Mouse (Mus musculus) CH12.LX (cell line): ENCODE measurements at regions not wholly inside any gene's neighbourhood (a gene's known extent, or its start where the extent isn't known, plus 50 kb on each side); places are given as distances from the start of the nearest gene placed in this dataset.

Experiments
- DNase-seq: peaks from one replicate; pipeline ENCODE4 v3.0.0-alpha.2; 2013; ENCODE audit errors: extremely low read depth
- H3K27ac ChIP-seq: 2 replicates; pipeline ENCODE4 v1.5.1; 2012; ENCODE audit warnings: low read depth, mild to moderate bottlenecking, control low read depth, moderate library complexity; ENCODE audit not compliant: insufficient read depth
- H3K27me3 ChIP-seq: replicated peaks from 2 replicates; pipeline ENCODE3; 2012; ENCODE audit warnings: inconsistent platforms
- H3K36me3 ChIP-seq, 2 experiments: replicated peaks in 1 of 2; 2 replicates each; pipeline versions ENCODE3 to v1.6.1; 2012; ENCODE audit warnings: inconsistent platforms in 1 of 2, low read length in 1 of 2, mild to moderate bottlenecking in 1 of 2, mixed read lengths in 1 of 2, moderate library complexity in 1 of 2; ENCODE audit not compliant: control insufficient read depth in 1 of 2, insufficient read depth in 1 of 2
- H3K4me1 ChIP-seq, 2 experiments: 2 replicates each; pipeline ENCODE4 v1.6.1; 2012; ENCODE audit warnings: inconsistent platforms in 1 of 2, moderate library complexity in 1 of 2; ENCODE audit not compliant: insufficient read depth in 2 of 2, control insufficient read depth in 1 of 2
- H3K4me2 ChIP-seq: 2 replicates; pipeline ENCODE4 v1.6.1; 2012; ENCODE audit warnings: low read depth, mild to moderate bottlenecking, control low read depth; ENCODE audit not compliant: poor library complexity, insufficient read depth, severe bottlenecking
- H3K4me3 ChIP-seq, 3 experiments: fragments of 150-350 bp in 1 of 3; sonication (generic) in 1 of 3; replicated peaks in 1 of 3; 2 replicates each; pipeline versions ENCODE3 to v1.5.1; 2011 to 2012; ENCODE audit warnings: low read depth in 2 of 3, low read length in 2 of 3, mild to moderate bottlenecking in 2 of 3, moderate library complexity in 2 of 3, control low read depth in 1 of 3, improper control_type of control experiment in 1 of 3, inconsistent platforms in 1 of 3, mixed read lengths in 1 of 3; ENCODE audit not compliant: poor library complexity in 1 of 3
- H3K79me2 ChIP-seq: replicated peaks from 2 replicates; pipeline ENCODE4 v1.6.1; 2012; ENCODE audit warnings: mild to moderate bottlenecking, moderate library complexity; ENCODE audit not compliant: control insufficient read depth, poor library complexity, insufficient read depth, severe bottlenecking; ENCODE audit errors: extremely low read depth
- H3K9ac ChIP-seq: 2 replicates; pipeline ENCODE4 v1.6.1; 2012; ENCODE audit warnings: low read depth, mild to moderate bottlenecking, control low read depth, moderate library complexity; ENCODE audit not compliant: insufficient read depth
- H3K9me3 ChIP-seq: replicated peaks from 2 replicates; pipeline ENCODE3; 2012; ENCODE audit warnings: low read length, inconsistent platforms, mixed read lengths
- CHD2 ChIP-seq: IDR thresholded peaks from 2 replicates; pipeline ENCODE4 v1.6.1; 2011; ENCODE audit warnings: low read length, improper control_type of control experiment
- E2F4 ChIP-seq: IDR thresholded peaks from 2 replicates; pipeline ENCODE4 v1.6.1; 2011; ENCODE audit warnings: low read depth, low read length, improper control_type of control experiment; ENCODE audit not compliant: insufficient replicate concordance
- EP300 ChIP-seq: IDR thresholded peaks from 2 replicates; pipeline ENCODE4 v1.6.1; 2011; ENCODE audit warnings: low read length, improper control_type of control experiment
- GABPA ChIP-seq: IDR thresholded peaks from 2 replicates; pipeline ENCODE4 v1.6.1; 2012; ENCODE audit warnings: low read depth, low read length, improper control_type of control experiment, inconsistent platforms; ENCODE audit not compliant: insufficient replicate concordance
- HCFC1 ChIP-seq: IDR thresholded peaks from 2 replicates; pipeline ENCODE4 v1.6.1; 2012; ENCODE audit warnings: low read depth, mild to moderate bottlenecking, inconsistent platforms, low read length, improper control_type of control experiment
- JUN ChIP-seq: IDR thresholded peaks from 2 replicates; pipeline ENCODE4 v1.6.1; 2011; ENCODE audit warnings: low read depth, mild to moderate bottlenecking, low read length, improper control_type of control experiment, moderate library complexity; ENCODE audit not compliant: insufficient read depth
- MAX ChIP-seq: IDR thresholded peaks from 2 replicates; pipeline ENCODE4 v1.6.1; 2011; ENCODE audit warnings: low read length, improper control_type of control experiment
- MEF2A ChIP-seq: IDR thresholded peaks from 2 replicates; pipeline ENCODE4 v1.6.1; 2014; ENCODE audit warnings: low read depth, mild to moderate bottlenecking, inconsistent platforms, low read length, improper control_type of control experiment, borderline replicate concordance
- MXI1 ChIP-seq: IDR thresholded peaks from 2 replicates; pipeline ENCODE4 v1.6.1; 2011; ENCODE audit warnings: mild to moderate bottlenecking, low read depth, low read length, improper control_type of control experiment
- MYC ChIP-seq: IDR thresholded peaks from 2 replicates; pipeline ENCODE4 v1.6.1; 2011; ENCODE audit warnings: low read depth, mild to moderate bottlenecking, improper control_type of control experiment, low read length
- NELFE ChIP-seq: IDR thresholded peaks from 2 replicates; pipeline ENCODE4 v1.6.1; 2011; ENCODE audit warnings: low read depth, low read length, improper control_type of control experiment
- NRF1 ChIP-seq: IDR thresholded peaks from 2 replicates; pipeline ENCODE4 v1.6.1; 2014; ENCODE audit warnings: low read depth, mild to moderate bottlenecking, inconsistent platforms, low read length, improper control_type of control experiment, moderate library complexity
- PAX5 ChIP-seq: IDR thresholded peaks from 2 replicates; pipeline ENCODE4 v1.6.1; 2012; ENCODE audit warnings: low read length, inconsistent platforms, mixed read lengths
- POLR2AphosphoS2 ChIP-seq: IDR thresholded peaks from 2 replicates; pipeline ENCODE4 v1.6.1; 2011; ENCODE audit warnings: low read depth, low read length, improper control_type of control experiment
- RAD21 ChIP-seq: IDR thresholded peaks from 2 replicates; pipeline ENCODE4 v1.6.1; 2011; ENCODE audit warnings: low read depth, mild to moderate bottlenecking, low read length, improper control_type of control experiment, moderate library complexity
- TCF12 ChIP-seq: IDR thresholded peaks from 2 replicates; pipeline ENCODE4 v1.6.1; 2014; ENCODE audit warnings: low read depth, mild to moderate bottlenecking, inconsistent platforms, low read length, improper control_type of control experiment
- USF1 ChIP-seq: IDR thresholded peaks from 2 replicates; pipeline ENCODE4 v1.6.1; 2014; ENCODE audit warnings: low read depth, mild to moderate bottlenecking, inconsistent platforms, low read length, improper control_type of control experiment
- ZMIZ1 ChIP-seq: IDR thresholded peaks from 2 replicates; pipeline ENCODE4 v1.6.1; 2012; ENCODE audit warnings: low read depth, mild to moderate bottlenecking, inconsistent platforms, low read length, improper control_type of control experiment
- dilution Hi-C: fragments of 300-500 bp; cut with MboI; formaldehyde crosslinking; loops from 2 replicates; pipeline ENCODE4 v1.14.3; 2020; ENCODE audit warnings: low sequenced_read_pairs; ENCODE audit not compliant: extremely low pct_unique_long_range_greater_than_20kb, extremely low pct_ligation_motif_present
- in situ Hi-C: fragments of 300-500 bp; cut with MboI; formaldehyde crosslinking; loops from 3 replicates; pipeline ENCODE4 v1.14.3; 2019; ENCODE audit warnings: low sequenced_read_pairs, low pct_ligation_motif_present, low pct_unique_long_range_greater_than_20kb, mixed read lengths

- Histone ChIP-seq H3K4me3 (peak overlapping the region in 1 of 3 experiments; percentile 2), H3K9ac (no peak overlapping the region), H3K4me2 (no peak overlapping the region), H3K9me3 (peaks cover 75% of the 10 kb centered on the region), H3K27me3 (no peaks in the 10 kb centered on the region), H3K36me3 (no peaks in the 10 kb centered on the region), H3K79me2 (no peaks in the 10 kb centered on the region), H3K4me1 (no peaks in the 10 kb centered on the region), H3K27ac (no peak overlapping the region)
- TF ChIP-seq TCF12 (no peak), POLR2AphosphoS2 (no peak), NELFE (no peak), HCFC1 (no peak), ZMIZ1 (no peak), MAX (no peak), NRF1 (no peak), MYC (no peak), MXI1 (no peak), JUN (no peak), PAX5 (no peak)
- dilution Hi-C loops (no loop called here), in situ Hi-C loops (no loop called here)
- DNase-seq, result no peak
These were observed 454.7 kb downstream of the Med13l start for GRCm38 (mm10) chr5:119015181-119015580.

GRCm38 (mm10) chr5:119015606-119016255, 455.3 kb downstream of the Med13l start:
- Histone ChIP-seq H3K4me3 (no peak overlapping the region), H3K36me3 (no peaks in the 10 kb centered on the region), H3K9ac (no peak overlapping the region), H3K27me3 (no peaks in the 10 kb centered on the region), H3K4me1 (no peaks in the 10 kb centered on the region), H3K27ac (no peak overlapping the region), H3K4me2 (no peak overlapping the region), H3K9me3 (peaks cover 74% of the 10 kb centered on the region), H3K79me2 (no peaks in the 10 kb centered on the region)
- dilution Hi-C loops (no loop called here), in situ Hi-C loops (no loop called here)
- TF ChIP-seq MYC (no peak), EP300 (no peak), PAX5 (no peak), GABPA (no peak), CHD2 (no peak), RAD21 (no peak), E2F4 (no peak), USF1 (no peak), MEF2A (no peak)
- DNase-seq, result no peak
